Mouse (Mus musculus): ENCODE results near the gene Olfr699. TPM values are rescaled to one million over a fixed set of nuclear protein-coding genes. Genes with fewer than 3 reads are reported as not detected.
"Not testable (repeated sequence)": the region's sequence is repeated elsewhere in the genome, so short reads cannot be mapped to it uniquely, and the experiment has no call there.

The Olfr699 gene
- polyA plus RNA-seq (2016; fragmentation: Nextera tagmentation; extraction: Ambion mirVana): not detected in 2 replicates

- Histone ChIP-seq H3K9ac (no peak within 1 kb of the TSS), H3K4me3 (no peak within 1 kb of the TSS), H3K4me2 (no peak within 1 kb of the TSS), H3K36me3 (no peaks in the 10 kb centered on the region), H3K27ac (no peak within 1 kb of the TSS), H3K9me3 (replicated peaks) (no peaks in the 10 kb centered on the region), H3K27me3 (replicated peaks) (no peaks in the 10 kb centered on the region), H3K4me1 (no peaks in the 10 kb centered on the region)
- ATAC-seq: no peak
- WGBS (ENCODE audit: insufficient replicate concordance): 53% methylated on average over 1 of the region's 1 CpGs
These were observed at the start of gene Olfr699 for GRCm38 (mm10) chr7:106793098-106793497. TSS of gene Olfr699 (minus strand) at chr7:106793198.

GRCm38 (mm10) chr7:106833793-106834192, 40.8 kb upstream of the Olfr699 start, which contains the start of gene Olfr702:
TSS of gene Olfr702 (minus strand) at chr7:106833893.
- H3K9ac ChIP-seq: no peak within 1 kb of the TSS
- H3K4me3 ChIP-seq: no peak within 1 kb of the TSS
- H3K27me3 ChIP-seq (replicated peaks): no peaks in the 10 kb centered on the region
- H3K36me3 ChIP-seq: no peaks in the 10 kb centered on the region
- no peaks in the 10 kb centered on the region for H3K9me3 ChIP-seq (replicated peaks)
- ATAC-seq: no peak
- no peak within 1 kb of the TSS for H3K4me2 ChIP-seq
- H3K4me1 ChIP-seq: no peaks in the 10 kb centered on the region
- no peak within 1 kb of the TSS for H3K27ac ChIP-seq

- no peaks in the 10 kb centered on the region for H3K9me3 ChIP-seq (replicated peaks)
- no peaks in the 10 kb centered on the region for H3K27me3 ChIP-seq (replicated peaks)
- H3K27ac ChIP-seq: no peak overlapping the region
- H3K4me3 ChIP-seq: no peak overlapping the region
- no peaks in the 10 kb centered on the region for H3K36me3 ChIP-seq
- no peaks in the 10 kb centered on the region for H3K4me1 ChIP-seq
- no peak overlapping the region for H3K9ac ChIP-seq
- no peak for ATAC-seq
- no peak overlapping the region for H3K4me2 ChIP-seq
These were observed 25.4 kb upstream of the Olfr699 start for GRCm38 (mm10) chr7:106818414-106818813.

GRCm38 (mm10) chr7:106815775-106816174, 22.8 kb upstream of the Olfr699 start:
- H3K27ac ChIP-seq: no peak overlapping the region
- H3K27me3 ChIP-seq (replicated peaks): no peaks in the 10 kb centered on the region
- H3K36me3 ChIP-seq: no peaks in the 10 kb centered on the region
- H3K4me2 ChIP-seq: no peak overlapping the region
- H3K4me3 ChIP-seq: no peak overlapping the region
- no peaks in the 10 kb centered on the region for H3K4me1 ChIP-seq
- 0 out of 2 replicates have a peak, but pooled peaks have one; percentile 37 for ATAC-seq
- H3K9me3 ChIP-seq (replicated peaks): no peaks in the 10 kb centered on the region
- 28% methylated on average over 2 of the region's 2 CpGs for WGBS (ENCODE audit: insufficient replicate concordance)
- no peak overlapping the region for H3K9ac ChIP-seq

GRCm38 (mm10) chr7:106813829-106814228, 20.8 kb upstream of the Olfr699 start, which contains the start of gene Olfr701:
TSS of gene Olfr701 (plus strand) at chr7:106814129.
- no peak within 1 kb of the TSS for H3K9ac ChIP-seq

GRCm38 (mm10) chr7:106808734-106809133, 15.7 kb upstream of the Olfr699 start, which contains the start of gene Olfr700:
TSS of gene Olfr700 (minus strand) at chr7:106808834.
- ATAC-seq: no peak
- Histone ChIP-seq H3K4me3 (no peak within 1 kb of the TSS), H3K4me2 (no peak within 1 kb of the TSS), H3K9ac (no peak within 1 kb of the TSS), H3K27me3 (replicated peaks) (no peaks in the 10 kb centered on the region), H3K36me3 (no peaks in the 10 kb centered on the region), H3K9me3 (replicated peaks) (no peaks in the 10 kb centered on the region), H3K27ac (no peak within 1 kb of the TSS), H3K4me1 (no peaks in the 10 kb centered on the region)
- WGBS (ENCODE audit: insufficient replicate concordance): 82% methylated on average over 1 of the region's 1 CpGs

More at GRCm38 (mm10) chr7:106813829-106814228, 20.8 kb upstream of the Olfr699 start, which contains the start of gene Olfr701:
- Histone ChIP-seq H3K27ac (no peak within 1 kb of the TSS), H3K4me2 (no peak within 1 kb of the TSS), H3K4me1 (no peaks in the 10 kb centered on the region), H3K9me3 (replicated peaks) (no peaks in the 10 kb centered on the region), H3K36me3 (no peaks in the 10 kb centered on the region), H3K4me3 (no peak within 1 kb of the TSS), H3K27me3 (replicated peaks) (no peaks in the 10 kb centered on the region)
- WGBS (ENCODE audit: insufficient replicate concordance): 44% methylated on average over 2 of the region's 2 CpGs
- ATAC-seq: no peak

GRCm38 (mm10) chr7:106788330-106788729, 4.7 kb downstream of the Olfr699 start:
- Histone ChIP-seq H3K4me3 (no peak overlapping the region), H3K36me3 (no peaks in the 10 kb centered on the region), H3K27me3 (replicated peaks) (no peaks in the 10 kb centered on the region), H3K9me3 (replicated peaks) (no peaks in the 10 kb centered on the region), H3K9ac (no peak overlapping the region), H3K4me1 (no peaks in the 10 kb centered on the region), H3K27ac (no peak overlapping the region), H3K4me2 (no peak overlapping the region)
- ATAC-seq: no peak

GRCm38 (mm10) chr7:106761008-106761407, 32.0 kb downstream of the Olfr699 start:
- not testable (repeated sequence) for H3K9ac ChIP-seq; H3K4me2 ChIP-seq; H3K27me3 ChIP-seq (replicated peaks); H3K27ac ChIP-seq; H3K4me3 ChIP-seq; H3K9me3 ChIP-seq (replicated peaks); H3K4me1 ChIP-seq; ATAC-seq; H3K36me3 ChIP-seq
- WGBS (ENCODE audit: insufficient replicate concordance): 76% methylated on average over 2 of the region's 2 CpGs

GRCm38 (mm10) chr7:106758800-106759199, 34.2 kb downstream of the Olfr699 start:
- no peaks in the 10 kb centered on the region for H3K4me1 ChIP-seq
- H3K27me3 ChIP-seq (replicated peaks): no peaks in the 10 kb centered on the region
- WGBS (ENCODE audit: insufficient replicate concordance): 79% methylated on average over 2 of the region's 2 CpGs
- H3K36me3 ChIP-seq: no peaks in the 10 kb centered on the region
- no peaks in the 10 kb centered on the region for H3K9me3 ChIP-seq (replicated peaks)
- no peak overlapping the region for H3K4me3 ChIP-seq
- H3K27ac ChIP-seq: no peak overlapping the region
- H3K4me2 ChIP-seq: no peak overlapping the region
- ATAC-seq: no peak
- no peak overlapping the region for H3K9ac ChIP-seq

GRCm38 (mm10) chr7:106755297-106755696, 37.7 kb downstream of the Olfr699 start, which contains the start of gene Olfr698:
TSS of gene Olfr698 (minus strand) at chr7:106755397.
- no peaks in the 10 kb centered on the region for H3K27me3 ChIP-seq (replicated peaks)
- no peaks in the 10 kb centered on the region for H3K4me1 ChIP-seq
- H3K9ac ChIP-seq: no peak within 1 kb of the TSS
- no peak within 1 kb of the TSS for H3K4me2 ChIP-seq
- no peaks in the 10 kb centered on the region for H3K9me3 ChIP-seq (replicated peaks)
- H3K4me3 ChIP-seq: no peak within 1 kb of the TSS
- ATAC-seq: no peak
- H3K27ac ChIP-seq: no peak within 1 kb of the TSS
- no peaks in the 10 kb centered on the region for H3K36me3 ChIP-seq

- Histone ChIP-seq H3K4me1 (no peaks in the 10 kb centered on the region), H3K27me3 (replicated peaks) (no peaks in the 10 kb centered on the region), H3K9ac (no peak overlapping the region), H3K36me3 (no peaks in the 10 kb centered on the region), H3K27ac (no peak overlapping the region), H3K9me3 (replicated peaks) (no peaks in the 10 kb centered on the region), H3K4me3 (no peak overlapping the region), H3K4me2 (no peak overlapping the region)
- 81% methylated on average over 5 of the region's 5 CpGs for WGBS (ENCODE audit: insufficient replicate concordance)
- ATAC-seq: no peak
These were observed 47.2 kb downstream of the Olfr699 start for GRCm38 (mm10) chr7:106745811-106746210.

- WGBS (ENCODE audit: insufficient replicate concordance): 36% methylated on average over 1 of the region's 1 CpGs
- no peaks in the 10 kb centered on the region for H3K36me3 ChIP-seq
- H3K4me2 ChIP-seq: no peak within 1 kb of the TSS
- no peaks in the 10 kb centered on the region for H3K4me1 ChIP-seq
- H3K9me3 ChIP-seq (replicated peaks): no peaks in the 10 kb centered on the region
- no peak within 1 kb of the TSS for H3K9ac ChIP-seq
- no peak within 1 kb of the TSS for H3K4me3 ChIP-seq
- ATAC-seq: no peak
- H3K27ac ChIP-seq: no peak within 1 kb of the TSS
- H3K27me3 ChIP-seq (replicated peaks): no peaks in the 10 kb centered on the region
These were observed 50.7 kb downstream of the Olfr699 start, which contains the start of gene Olfr697 for GRCm38 (mm10) chr7:106742343-106742742. TSS of gene Olfr697 (minus strand) at chr7:106742443.

Data from liver, embryonic 12.5 days (tissue).